Mouse (Mus musculus): ENCODE measurements around the gene Dnmt1.

The Dnmt1 gene

GRCm38 (mm10) chr9:20976961-20977689 is 17.4 kb upstream of the Dnmt1 start:
- DNase-seq (ENCODE audit: inconsistent ontology term), result no peak

- peak; percentile 80 for DNase-seq (ENCODE audit: inconsistent ontology term)
Observed at GRCm38 (mm10) chr9:20976216-20976960, 16.7 kb upstream of the Dnmt1 start, which contains the start of gene S1pr2. TSS of gene S1pr2 (minus strand) at chr9:20976781.

- peak; percentile 80 for DNase-seq (ENCODE audit: inconsistent ontology term)
Observed at GRCm38 (mm10) chr9:20975431-20976215, 15.9 kb upstream of the Dnmt1 start.

- DNase-seq (ENCODE audit: inconsistent ontology term), result peak; percentile 38
Observed at GRCm38 (mm10) chr9:20973682-20974075, 14.0 kb upstream of the Dnmt1 start.

- DNase-seq (ENCODE audit: inconsistent ontology term), result no peak
Observed at GRCm38 (mm10) chr9:20973001-20973681, 13.5 kb upstream of the Dnmt1 start.

- peak; percentile 91 for DNase-seq (ENCODE audit: inconsistent ontology term)
Observed at GRCm38 (mm10) chr9:20972141-20972992, 12.7 kb upstream of the Dnmt1 start.

- no peak for DNase-seq (ENCODE audit: inconsistent ontology term)
Observed at GRCm38 (mm10) chr9:20971751-20972140, 12.1 kb upstream of the Dnmt1 start.

- DNase-seq (ENCODE audit: inconsistent ontology term), result no peak
Observed at GRCm38 (mm10) chr9:20966747-20967146, 7.1 kb upstream of the Dnmt1 start.

GRCm38 (mm10) chr9:20966008-20966407 is 6.3 kb upstream of the Dnmt1 start:
- DNase-seq (ENCODE audit: inconsistent ontology term), result no peak

GRCm38 (mm10) chr9:20965606-20966005 is 5.9 kb upstream of the Dnmt1 start:
- DNase-seq (ENCODE audit: inconsistent ontology term), result no peak

GRCm38 (mm10) chr9:20961557-20961956 is 1.9 kb upstream of the Dnmt1 start:
- DNase-seq (ENCODE audit: inconsistent ontology term), result no peak

- DNase-seq (ENCODE audit: inconsistent ontology term), result no peak
Observed at GRCm38 (mm10) chr9:20956989-20957388, 2.7 kb downstream of the Dnmt1 start.

- peak; percentile 96 for DNase-seq (ENCODE audit: inconsistent ontology term)
Observed at GRCm38 (mm10) chr9:20952520-20953227, 7.0 kb downstream of the Dnmt1 start.

- DNase-seq (ENCODE audit: inconsistent ontology term), result no peak
Observed at GRCm38 (mm10) chr9:20951966-20952519, 7.6 kb downstream of the Dnmt1 start.

- DNase-seq (ENCODE audit: inconsistent ontology term), result peak; percentile 85
Observed at GRCm38 (mm10) chr9:20951441-20951840, 8.2 kb downstream of the Dnmt1 start.

GRCm38 (mm10) chr9:20950419-20950818 is 9.3 kb downstream of the Dnmt1 start:
- no peak for DNase-seq (ENCODE audit: inconsistent ontology term)

- DNase-seq (ENCODE audit: inconsistent ontology term), result no peak
Observed at GRCm38 (mm10) chr9:20946066-20946880, 13.4 kb downstream of the Dnmt1 start.

GRCm38 (mm10) chr9:20944697-20945370 is 14.9 kb downstream of the Dnmt1 start:
- peak; percentile 63 for DNase-seq (ENCODE audit: inconsistent ontology term)
